Mouse (Mus musculus): ENCODE data around the gene Gnb1.

GRCm38 (mm10) chr4:155571442-155571841, 80.3 kb downstream of the Gnb1 start:
- TF ChIP-seq MAX (IDR thresholded peaks at IDR 0.05; ENCODE audit: low read length) (no peak), ZNF384 (IDR thresholded peaks at IDR 0.05; ENCODE audit: low read depth, low read length) (no peak), BHLHE40 (IDR thresholded peaks at IDR 0.05; ENCODE audit: borderline replicate concordance, low read depth, low read length) (no peak), TBP (IDR thresholded peaks at IDR 0.05; ENCODE audit: low read depth, low read length) (no peak), UBTF (IDR thresholded peaks at IDR 0.05; ENCODE audit: borderline replicate concordance, insufficient read depth, low read depth, low read length) (no peak), CTCF (IDR thresholded peaks at IDR 0.05 in 2 of 3, conservative IDR thresholded peaks at IDR 0.05 in 1 of 3; ENCODE audit: control insufficient read depth in 1 of 3, insufficient read depth in 1 of 3, low read depth in 2 of 3, low read length in 3 of 3, poor library complexity in 1 of 3, severe bottlenecking in 1 of 3) (no peak), NRF1 (IDR thresholded peaks at IDR 0.05; ENCODE audit: insufficient read depth, low read depth, low read length, poor library complexity, severe bottlenecking) (no peak), KAT2A (conservative IDR thresholded peaks at IDR 0.05; ENCODE audit: low read depth, low read length) (no peak), USF1 (IDR thresholded peaks at IDR 0.05; ENCODE audit: low read depth, low read length) (no peak), EP300 (IDR thresholded peaks at IDR 0.05; ENCODE audit: low read depth in 1 of 2, low read length in 2 of 2) (peak in 1 of 2 experiments; percentile 38; a peak in 2 of 4 replicates)

Measured in MEL (cell line).